Mouse (Mus musculus) heart, adult 18-20 months (tissue): ENCODE results near the gene Rpl29. TPM values are rescaled to one million over a fixed set of nuclear protein-coding genes. Genes with fewer than 3 reads are reported as not detected.

Experiments used
- DNase-seq, 2 experiments: peaks; one replicate each; pipeline ENCODE4 v3.0.0; 2021 to 2022; ENCODE audit warnings: mixed read lengths in 1 of 2
- total RNA-seq, 2 experiments: library from RNA; stranded (reverse); gene quantifications; 2 replicates each; pipeline ENCODE4 v1.2.3; 2021

Gene Rpl29
- total RNA-seq, 2 experiments from 2014 or later, result 272 to 273 TPM

DNA sequence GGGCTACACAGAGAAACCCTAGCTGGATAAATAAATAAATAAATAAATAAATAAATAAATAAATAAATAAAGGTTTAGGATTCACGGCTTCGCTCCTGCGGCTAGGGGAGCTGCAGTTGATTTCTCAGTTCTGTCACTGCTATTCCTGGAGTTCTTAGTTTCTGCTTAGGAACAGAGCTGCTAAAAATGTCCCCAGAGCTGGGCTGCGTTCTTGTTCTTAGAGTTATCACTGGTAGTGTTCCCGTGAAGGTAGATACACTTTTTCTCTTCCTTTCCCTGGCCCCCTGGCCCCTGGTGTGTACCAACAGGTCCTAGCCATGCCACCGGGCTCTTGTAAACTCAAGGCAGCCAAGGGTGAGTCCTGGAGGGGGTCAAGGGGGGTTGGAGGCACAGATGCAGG, 12.4 kb upstream of the Rpl29 start:
- no peak for DNase-seq

- DNase-seq, result peak; percentile 86 to 88
These were observed 11.2 kb upstream of the Rpl29 start for GRCm38 (mm10) chr9:106417841-106418625.

- no peak for DNase-seq
These were observed 8.6 kb upstream of the Rpl29 start for GRCm38 (mm10) chr9:106420608-106421007.

DNA sequence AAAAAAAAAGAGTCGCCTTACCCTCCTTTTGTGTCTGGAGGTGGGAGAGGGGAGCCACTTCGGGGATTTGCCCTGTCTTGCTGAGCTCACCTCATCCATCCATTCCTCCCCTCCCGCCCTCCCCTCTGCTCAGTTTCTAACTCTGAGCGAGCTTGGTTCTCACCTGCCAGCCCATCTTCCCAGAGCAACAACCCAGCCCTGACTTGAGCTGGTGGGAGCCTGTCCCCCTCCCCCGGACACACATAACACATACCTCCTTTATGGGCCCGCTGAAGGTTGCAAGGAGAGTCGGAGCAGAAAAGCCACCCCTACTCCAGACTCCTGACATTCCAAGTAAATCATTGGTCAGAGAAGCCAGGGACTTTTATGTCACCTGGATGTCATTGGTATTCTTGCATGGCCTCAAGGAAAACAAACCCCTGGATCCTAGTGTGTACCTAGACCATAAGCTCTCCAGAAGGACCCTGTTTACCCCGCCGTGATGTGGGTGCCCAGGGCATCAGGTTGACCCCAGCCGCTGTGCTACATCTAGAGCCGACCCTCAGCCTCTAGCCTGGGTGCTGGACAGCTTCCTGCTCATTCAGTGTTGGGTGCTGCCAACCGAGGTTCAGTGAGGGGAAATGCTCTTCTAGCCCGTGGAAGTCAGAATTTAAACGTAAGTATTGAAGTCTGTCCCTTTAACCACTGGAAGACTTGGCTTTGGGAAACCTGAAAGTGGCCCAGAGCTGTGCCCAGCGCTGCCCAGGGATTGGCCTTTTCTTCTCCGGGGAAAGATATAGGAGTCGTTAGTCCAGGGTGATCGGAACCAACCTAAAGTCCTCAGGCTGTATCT, 8.0 kb upstream of the Rpl29 start:
- DNase-seq, result no peak

- peak; percentile 90 to 94 for DNase-seq
These were observed 7.4 kb upstream of the Rpl29 start for GRCm38 (mm10) chr9:106421865-106422160.

DNA sequence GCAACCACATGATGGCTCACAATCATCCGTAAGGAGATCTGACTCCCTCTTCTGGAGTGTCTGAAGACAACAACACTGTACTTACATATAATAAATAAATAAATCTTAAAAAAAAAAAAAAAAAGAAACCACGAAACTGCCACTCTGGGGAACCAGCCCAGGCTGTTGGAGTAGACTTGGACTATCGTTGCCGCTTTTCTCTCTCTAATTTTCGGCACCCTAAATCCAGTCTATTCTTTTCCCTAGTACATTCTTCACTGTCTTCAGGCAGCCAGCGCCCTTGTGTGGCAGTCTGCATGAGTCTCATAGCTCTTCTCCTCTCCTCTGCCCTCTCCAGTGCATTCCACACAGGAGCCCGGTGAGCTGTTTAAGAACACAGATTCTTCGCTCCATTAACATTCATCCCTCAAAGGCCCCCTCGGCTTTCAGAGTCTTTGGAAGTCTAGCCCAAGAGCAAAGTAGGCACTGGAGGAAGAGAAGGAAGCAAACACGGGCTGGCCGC, 484 bp upstream of the Rpl29 start:
- no peak for DNase-seq

DNA sequence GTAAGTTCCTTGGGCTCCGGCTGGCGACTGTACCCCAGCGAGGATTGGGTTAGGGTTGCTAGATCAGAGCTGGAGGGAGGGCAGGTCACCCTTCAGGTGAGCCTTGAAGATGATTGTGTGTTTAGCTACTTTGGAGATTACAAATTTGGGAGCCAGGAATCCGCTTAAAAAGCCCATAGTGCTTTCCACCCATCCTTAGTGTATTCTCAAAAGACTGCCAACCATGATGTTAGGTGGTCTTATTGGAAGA, 686 bp downstream of the Rpl29 start:
- no peak for DNase-seq

- DNase-seq, result no peak
These were observed 4.1 kb downstream of the Rpl29 start for GRCm38 (mm10) chr9:106433389-106433788.

- DNase-seq, result no peak
These were observed 7.3 kb downstream of the Rpl29 start for GRCm38 (mm10) chr9:106436566-106436965.

- no peak for DNase-seq
These were observed 13.4 kb downstream of the Rpl29 start for GRCm38 (mm10) chr9:106442680-106443079.

DNA sequence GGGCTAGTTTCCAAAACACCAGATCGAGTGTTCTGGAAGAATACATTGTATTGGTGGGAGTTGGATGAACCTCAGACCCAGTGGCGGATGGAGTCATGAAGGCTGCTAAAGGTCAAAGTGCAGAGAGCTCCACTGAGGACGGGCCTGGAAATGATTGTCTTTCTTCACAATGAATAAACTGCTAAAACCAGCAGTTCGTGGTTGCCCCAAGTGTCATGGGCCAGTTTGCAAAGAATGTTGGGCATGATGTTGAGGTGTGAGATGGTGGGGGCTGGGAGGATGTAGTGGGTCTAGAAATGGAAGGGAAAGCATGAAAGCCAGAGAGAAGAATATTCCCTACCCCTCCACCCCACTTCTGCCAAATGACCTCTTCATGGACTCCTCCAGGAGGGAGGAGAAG, 15.6 kb downstream of the Rpl29 start:
- no peak for DNase-seq

- DNase-seq, result peak; percentile 95 to 98
These were observed 18.1 kb downstream of the Rpl29 start, which contains the start of the genes Abhd14b and Abhd14a for GRCm38 (mm10) chr9:106447348-106447747. TSS of gene Abhd14b (plus strand) at chr9:106447459. TSS of gene Abhd14a (minus strand) at chr9:106447678.

DNA sequence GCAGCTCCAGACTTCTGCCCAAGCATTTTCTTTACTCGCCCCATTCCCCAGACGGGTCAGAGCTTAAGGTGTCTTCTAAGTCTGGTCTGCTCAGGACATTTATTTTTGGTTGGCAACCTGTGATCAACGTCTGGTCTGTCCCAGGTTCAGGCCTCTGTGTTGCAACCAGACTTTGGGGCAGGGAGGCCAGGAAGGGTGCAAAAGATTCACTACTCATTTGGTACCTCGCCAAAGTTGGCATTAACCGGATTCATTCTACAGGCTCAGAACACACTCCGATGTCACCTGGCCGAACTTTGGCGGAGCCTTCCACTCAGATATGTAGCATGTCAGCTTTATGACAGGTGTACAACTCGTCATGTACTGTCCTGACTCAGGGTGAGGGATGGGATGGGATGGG, 18.7 kb downstream of the Rpl29 start:
- no peak for DNase-seq

- peak; percentile 88 to 90 for DNase-seq
These were observed 19.3 kb downstream of the Rpl29 start for GRCm38 (mm10) chr9:106448498-106449031.

- no peak for DNase-seq
These were observed 20.7 kb downstream of the Rpl29 start for GRCm38 (mm10) chr9:106449947-106450346.

GRCm38 (mm10) chr9:106450661-106451060, 21.4 kb downstream of the Rpl29 start:
- peak; percentile 58 to 82 for DNase-seq

DNA sequence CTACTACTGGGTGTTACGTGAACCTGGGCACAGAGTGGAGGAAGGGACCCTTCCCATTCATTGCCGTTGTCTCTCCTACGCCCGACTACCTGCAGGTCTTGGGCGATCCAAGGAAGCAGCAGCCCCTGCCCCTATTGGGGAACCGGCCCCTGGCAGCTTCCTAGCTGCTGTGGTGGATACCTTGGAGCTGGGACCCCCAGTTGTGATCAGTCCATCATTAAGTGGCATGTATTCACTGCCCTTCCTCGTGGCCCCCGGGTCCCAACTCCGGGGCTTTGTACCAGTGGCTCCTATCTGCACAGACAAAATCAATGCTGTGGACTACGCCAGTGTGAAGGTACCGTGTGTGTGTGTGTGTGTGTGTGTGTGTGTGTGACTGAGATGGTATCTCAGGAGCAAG, 22.0 kb downstream of the Rpl29 start:
- no peak for DNase-seq

- no peak for DNase-seq
These were observed 22.6 kb downstream of the Rpl29 start for GRCm38 (mm10) chr9:106451899-106452298.

DNA sequence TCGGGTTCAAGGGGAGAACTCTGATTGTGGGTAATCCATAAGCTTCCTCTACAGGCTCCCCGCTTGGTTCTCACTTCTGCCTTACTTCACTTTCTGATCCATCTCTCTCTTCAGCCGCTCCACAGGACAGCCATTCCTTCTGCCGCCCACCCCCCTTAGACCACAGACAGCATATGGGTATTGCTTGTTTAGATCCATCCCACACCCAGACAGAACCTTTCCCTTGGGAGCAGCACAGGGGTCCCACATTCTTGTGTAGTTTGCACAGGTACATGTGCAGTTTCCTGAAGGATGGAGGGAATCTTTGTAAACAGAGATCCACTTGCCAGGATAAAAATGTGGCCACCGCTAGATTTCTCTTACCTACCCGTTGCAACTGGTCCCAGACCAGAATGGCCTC, 23.1 kb downstream of the Rpl29 start:
- DNase-seq, result no peak

DNA sequence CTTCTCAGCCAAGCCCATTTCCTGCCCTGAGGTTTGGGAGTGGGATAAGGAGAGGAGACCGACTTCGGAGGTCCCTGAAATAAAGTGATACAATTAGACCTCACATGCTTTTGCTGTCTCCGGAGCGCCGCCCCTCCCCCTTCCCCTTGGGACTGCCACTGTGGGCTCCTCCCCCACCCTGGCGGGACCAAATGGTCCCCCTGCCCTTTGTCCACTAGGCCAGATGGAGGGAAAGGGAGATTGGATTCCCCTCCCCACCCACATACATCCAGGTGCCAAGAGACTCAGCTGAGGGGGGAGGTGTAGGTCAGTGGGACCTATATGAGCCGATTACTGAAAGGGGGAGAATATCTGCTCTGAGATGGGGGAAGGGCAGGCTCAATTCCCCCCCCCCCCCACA, 23.6 kb downstream of the Rpl29 start:
- DNase-seq, result no peak

- peak; percentile 81 for DNase-seq
These were observed 24.2 kb downstream of the Rpl29 start, which contains the start of gene Pcbp4 for GRCm38 (mm10) chr9:106453271-106454070. TSS of gene Pcbp4 (plus strand) at chr9:106453291.

DNA sequence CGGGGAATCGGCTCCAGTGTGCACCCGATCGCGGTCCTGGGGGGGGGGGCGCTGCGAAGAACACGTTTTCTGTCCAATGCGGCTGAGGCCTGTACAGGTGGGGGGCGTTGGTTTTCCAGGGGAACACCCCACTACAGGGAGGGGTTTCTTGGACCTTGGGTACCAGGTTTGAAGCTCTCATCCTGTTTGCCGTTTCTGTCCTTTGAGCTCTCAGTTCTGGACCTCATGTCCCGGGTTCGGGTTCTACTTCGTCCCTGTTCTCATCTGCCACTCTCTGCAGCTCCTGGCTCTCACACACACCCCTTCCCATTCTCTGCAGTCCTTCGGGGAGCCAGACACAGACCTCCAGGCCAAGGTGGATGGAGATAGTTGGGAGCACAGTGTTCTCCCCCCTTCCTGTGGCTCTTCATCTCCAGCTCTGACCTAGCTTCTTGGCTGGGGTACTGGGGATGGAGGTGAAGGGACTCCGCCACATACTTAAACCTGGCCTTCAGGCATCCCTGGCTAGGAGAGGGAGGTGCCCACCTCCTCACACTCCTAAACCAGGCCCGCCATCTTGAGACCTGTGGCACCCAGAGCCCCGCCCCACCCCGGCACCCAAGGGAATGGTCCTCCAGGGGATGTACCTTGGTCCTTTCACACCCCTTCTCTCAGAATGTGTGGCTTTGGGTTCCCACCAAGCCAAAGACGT, 25.0 kb downstream of the Rpl29 start:
- DNase-seq, result peak in 1 of 2 experiments; percentile 53
